Mouse (Mus musculus) stomach, postnatal 0 days (tissue): ENCODE measurements around the gene Arid1b.

Experiments
- CTCF ChIP-seq: IDR thresholded peaks from 2 replicates; pipeline ENCODE4 v1.5.1; 2016; ENCODE audit warnings: antibody characterized with exemption, low read depth, mild to moderate bottlenecking, moderate library complexity
- EP300 ChIP-seq: optimal IDR thresholded peaks from 2 replicates; pipeline ENCODE3; 2016; ENCODE audit warnings: antibody characterized with exemption

GRCm38 (mm10) chr17:4964192-4964877 lies 29.8 kb upstream of the Arid1b start:
- no peak for TF ChIP-seq CTCF
- TF ChIP-seq EP300, result no peak
